Mouse (Mus musculus) testis, adult 2 months (tissue): Measurements from ENCODE around the gene Ptges3l.

Experiments
- CTCF ChIP-seq: fragments of 200-500 bp; IDR thresholded peaks from 2 replicates; pipeline ENCODE4 v1.5.1; 2012; ENCODE audit warnings: low read depth, mild to moderate bottlenecking, inconsistent platforms, low read length, moderate library complexity; ENCODE audit not compliant: control insufficient read depth, insufficient read depth, insufficient replicate concordance
- POLR2A ChIP-seq: fragments of 200-500 bp; IDR thresholded peaks from 2 replicates; pipeline ENCODE4 v1.6.1; 2012; ENCODE audit warnings: low read depth, mild to moderate bottlenecking, inconsistent platforms, low read length, moderate library complexity; ENCODE audit not compliant: control insufficient read depth

DNA sequence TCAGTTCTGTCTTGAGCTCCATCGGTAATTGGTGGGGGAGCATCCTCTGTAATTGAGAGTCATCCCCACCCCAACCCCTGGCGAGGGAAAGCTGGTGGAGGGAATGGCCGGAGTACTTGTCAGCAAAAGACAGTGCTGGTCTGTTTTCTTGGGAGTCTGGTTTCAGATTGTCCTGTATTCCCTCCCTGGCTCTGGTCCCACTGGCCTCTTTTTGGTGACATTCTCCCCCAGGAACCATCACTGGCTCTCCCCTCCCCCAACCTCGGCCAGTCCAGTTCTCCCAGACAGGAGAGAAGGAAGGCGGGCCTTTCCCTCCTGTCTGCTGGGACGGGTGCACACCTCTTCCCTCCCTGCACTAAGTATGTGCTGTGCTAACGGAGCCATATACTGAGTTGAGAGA is 47.2 kb upstream of the Ptges3l start:
- TF ChIP-seq CTCF = no peak
- no peak for TF ChIP-seq POLR2A
